Mouse (Mus musculus): Measurements from ENCODE around the gene Orc3.
"Not testable (repeated sequence)": the region's sequence is repeated elsewhere in the genome, so short reads cannot be mapped to it uniquely, and the experiment has no call there.

DNA sequence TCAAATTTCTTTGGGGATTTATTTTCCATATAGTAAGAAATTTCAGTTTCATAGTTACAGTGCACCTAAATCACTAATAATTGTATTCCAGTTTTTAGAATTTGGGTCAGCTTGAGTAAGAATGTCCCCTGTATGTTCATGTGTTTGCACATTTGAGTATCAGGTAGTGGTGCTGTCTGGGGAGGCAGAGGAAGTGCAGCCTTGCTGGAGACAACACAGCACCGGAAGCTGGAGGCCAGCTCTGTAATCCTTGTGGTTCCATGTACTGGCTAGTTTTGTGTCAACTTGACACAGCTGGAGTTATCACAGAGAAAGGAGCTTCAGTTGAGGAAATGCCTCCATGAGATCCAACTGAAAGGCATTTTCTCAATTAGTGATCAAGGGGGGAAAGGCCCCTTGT, 33.3 kb downstream of the Orc3 start:
- TF ChIP-seq POLR2A (IDR thresholded peaks at IDR 0.05; ENCODE audit: low read depth, low read length); ZMIZ1 (IDR thresholded peaks at IDR 0.05; ENCODE audit: low read depth, low read length); MAX (IDR thresholded peaks at IDR 0.05; ENCODE audit: low read length); RCOR1 (conservative IDR thresholded peaks at IDR 0.05; ENCODE audit: low read depth, low read length); RAD21 (IDR thresholded peaks at IDR 0.05; ENCODE audit: low read depth, low read length); USF1 (IDR thresholded peaks at IDR 0.05; ENCODE audit: low read depth, low read length); SMC3 (IDR thresholded peaks at IDR 0.05; ENCODE audit: low read depth, low read length); NELFE (IDR thresholded peaks at IDR 0.05; ENCODE audit: low read depth, low read length); BHLHE40 (IDR thresholded peaks at IDR 0.05; ENCODE audit: low read depth, low read length); CTCF (conservative IDR thresholded peaks at IDR 0.05 in 1 of 2, IDR thresholded peaks at IDR 0.05 in 1 of 2; ENCODE audit: low read depth in 2 of 2, low read length in 2 of 2); ETS1 (conservative IDR thresholded peaks at IDR 0.05; ENCODE audit: low read depth, low read length); HCFC1 (IDR thresholded peaks at IDR 0.05; ENCODE audit: low read depth, low read length): not testable (repeated sequence)

All from CH12.LX (cell line).